Mouse (Mus musculus): ENCODE results near the gene Raf1.

Gene Raf1

DNA sequence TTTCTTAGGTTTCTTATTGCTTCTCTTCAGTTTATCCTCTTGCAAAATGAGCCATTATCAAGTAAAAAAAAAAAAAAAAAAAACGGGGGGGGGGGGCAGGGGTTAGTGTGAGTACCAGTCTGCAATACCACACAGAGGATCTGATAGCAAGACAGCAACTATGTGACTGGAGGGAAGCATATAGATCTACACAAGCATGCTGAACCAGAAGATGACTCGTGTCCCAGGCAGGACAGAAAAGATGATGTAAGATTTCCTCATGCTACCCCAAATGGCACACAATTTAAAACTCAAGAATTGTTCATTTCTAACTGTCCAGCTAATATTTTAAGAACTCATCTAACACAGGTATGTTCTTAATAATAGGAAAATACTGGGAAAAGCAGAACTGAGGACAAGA, 22.5 kb downstream of the Raf1 start:
- no peak for TF ChIP-seq GATA4 (IDR thresholded peaks at IDR 0.05; ENCODE audit: insufficient replicate concordance, low read length)

- TF ChIP-seq GATA4 (IDR thresholded peaks at IDR 0.05; ENCODE audit: insufficient replicate concordance, low read length), result no peak
These were observed 24.7 kb downstream of the Raf1 start for GRCm38 (mm10) chr6:115651719-115652118.

DNA sequence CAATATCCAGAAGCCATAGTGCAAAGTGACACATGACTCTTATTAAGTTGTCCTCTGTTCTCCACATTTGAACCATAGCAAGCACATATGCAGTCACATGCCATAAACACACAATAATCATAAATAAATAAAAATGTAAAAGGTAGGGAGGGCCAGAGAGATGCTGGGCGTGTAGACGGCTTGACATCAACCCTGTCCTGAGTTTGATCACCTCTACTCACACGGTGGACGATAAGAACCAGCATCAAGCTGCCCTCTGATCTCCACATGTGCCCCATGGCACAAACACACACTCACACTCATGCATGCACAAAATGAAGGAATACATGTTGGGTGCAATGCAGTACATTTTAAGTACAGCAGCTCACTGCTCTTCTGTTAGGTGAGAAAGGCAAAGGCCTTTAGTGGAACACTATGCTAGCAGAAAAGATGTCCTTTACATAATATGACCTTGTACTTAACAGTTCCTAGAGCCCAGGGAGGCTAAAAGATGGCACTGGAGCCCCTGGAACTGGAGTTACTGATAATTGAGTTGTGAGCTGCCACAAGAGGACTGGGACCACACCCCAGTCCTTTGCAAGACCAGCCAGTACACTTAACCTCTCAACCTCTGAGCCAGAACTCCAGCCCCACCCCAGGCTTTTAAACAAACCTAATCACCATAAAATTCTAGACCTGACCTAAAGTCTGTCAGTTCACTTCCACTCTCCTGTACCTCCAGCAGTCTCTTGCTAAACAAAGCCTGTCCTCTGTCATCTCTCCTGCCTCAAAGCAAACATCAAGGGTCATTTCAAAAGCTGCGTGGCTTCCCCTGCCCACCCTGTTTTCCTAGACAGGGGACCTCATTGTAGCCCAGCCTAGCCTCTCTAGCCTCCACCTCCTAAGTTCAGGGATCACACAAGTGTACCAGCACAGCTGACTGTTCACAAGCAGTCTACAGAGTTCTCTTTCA, 25.7 kb downstream of the Raf1 start:
- TF ChIP-seq GATA4 (IDR thresholded peaks at IDR 0.05; ENCODE audit: insufficient replicate concordance, low read length), result no peak

- no peak for TF ChIP-seq GATA4 (IDR thresholded peaks at IDR 0.05; ENCODE audit: insufficient replicate concordance, low read length)
These were observed 26.6 kb downstream of the Raf1 start for GRCm38 (mm10) chr6:115649792-115650365.

DNA sequence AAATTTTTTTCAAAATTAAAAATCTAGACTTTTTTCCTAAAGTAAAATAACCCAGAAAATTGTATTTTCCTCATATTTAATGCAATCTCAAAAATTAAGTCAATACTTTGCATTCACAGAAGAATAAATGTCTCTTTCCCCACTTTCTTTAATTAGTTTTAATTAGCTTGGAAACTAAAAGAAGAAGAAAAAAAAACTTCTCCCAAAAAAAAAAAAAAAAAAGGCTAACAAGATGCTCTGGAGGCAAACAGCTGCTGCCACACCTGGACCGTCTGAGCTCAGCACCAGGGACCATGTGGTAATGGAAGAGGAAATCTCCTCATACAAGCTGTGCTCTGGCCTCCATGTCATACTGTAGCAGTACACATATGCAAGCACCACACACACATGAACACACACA, 33.1 kb downstream of the Raf1 start:
- TF ChIP-seq GATA4 (IDR thresholded peaks at IDR 0.05; ENCODE audit: insufficient replicate concordance, low read length), result no peak

GRCm38 (mm10) chr6:115634015-115634414, 42.4 kb downstream of the Raf1 start:
- TF ChIP-seq GATA4 (IDR thresholded peaks at IDR 0.05; ENCODE audit: insufficient replicate concordance, low read length), result no peak

DNA sequence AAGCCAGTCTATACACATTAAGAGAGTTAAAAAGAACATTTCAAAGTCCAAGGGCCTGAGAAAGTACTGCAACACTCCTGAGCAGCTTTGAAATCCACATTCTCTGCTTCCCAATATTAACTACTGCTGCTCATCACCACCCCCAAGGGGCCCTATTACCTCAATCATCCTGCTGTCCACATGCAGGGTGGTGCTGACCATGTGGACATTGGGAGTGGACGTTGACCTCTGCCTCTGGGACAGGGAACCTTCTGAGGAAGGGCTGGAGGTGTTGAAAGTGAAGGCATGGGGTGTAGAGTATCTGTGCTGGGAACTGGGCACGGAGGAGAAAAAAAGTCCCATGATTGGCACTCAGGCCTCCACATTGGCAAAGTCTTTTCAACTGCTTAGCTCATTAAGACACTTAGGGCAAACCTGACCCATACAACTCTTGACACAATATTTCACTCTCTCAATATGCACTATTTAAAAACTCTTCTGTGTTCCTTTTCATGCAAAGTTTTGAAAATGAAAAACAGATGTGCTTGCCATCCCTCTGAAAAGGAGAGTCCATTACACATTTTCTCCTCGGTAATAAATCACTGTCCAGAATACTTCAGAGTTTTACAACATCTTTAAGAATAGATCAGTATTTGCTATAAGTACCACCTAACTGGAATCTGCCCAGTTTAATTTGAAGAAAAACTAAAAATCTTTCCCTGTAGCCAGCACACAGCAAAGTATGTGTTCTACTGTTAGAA, 45.2 kb downstream of the Raf1 start:
- TF ChIP-seq GATA4 (IDR thresholded peaks at IDR 0.05; ENCODE audit: insufficient replicate concordance, low read length), result no peak

DNA sequence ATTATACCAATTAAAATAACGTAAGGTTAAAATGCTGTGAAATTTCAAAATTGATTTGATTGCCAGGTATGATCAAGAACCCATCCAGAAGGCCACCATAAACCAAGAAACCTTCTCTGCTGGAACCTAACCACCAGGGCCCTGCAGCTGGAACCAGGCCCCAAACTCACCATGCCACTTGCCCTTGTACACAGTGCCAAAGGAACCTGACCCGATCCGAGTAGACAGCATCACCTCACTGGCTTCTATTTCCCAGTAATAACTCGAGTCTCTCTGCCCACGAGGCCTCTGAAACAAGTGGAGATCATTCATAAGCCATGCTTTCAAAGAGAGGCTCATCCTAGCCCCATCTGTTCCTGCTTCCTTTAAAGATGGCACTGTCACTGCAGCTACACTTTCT, 50.3 kb downstream of the Raf1 start:
- TF ChIP-seq GATA4 (IDR thresholded peaks at IDR 0.05; ENCODE audit: insufficient replicate concordance, low read length), result no peak

DNA sequence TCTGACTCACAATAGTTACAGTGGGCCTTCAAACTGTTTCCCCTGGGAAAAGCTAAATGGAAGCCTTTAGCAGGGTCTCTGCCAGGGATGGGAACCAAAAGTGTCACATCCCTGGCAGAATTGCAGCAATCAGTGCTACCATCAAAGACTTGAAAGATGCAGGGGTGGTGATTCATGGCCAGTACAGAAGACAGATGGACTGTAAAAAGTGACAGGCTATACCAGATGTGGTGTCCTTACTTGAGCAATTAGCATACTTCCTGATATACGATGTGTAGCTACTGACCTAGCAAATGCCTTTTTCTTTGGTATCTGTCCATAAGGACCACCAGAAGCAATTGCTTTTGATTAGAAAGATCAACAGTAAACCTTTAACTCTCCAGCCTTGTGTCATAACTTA, 55.5 kb downstream of the Raf1 start:
- TF ChIP-seq GATA4 (IDR thresholded peaks at IDR 0.05; ENCODE audit: insufficient replicate concordance, low read length), result no peak

- TF ChIP-seq GATA4 (IDR thresholded peaks at IDR 0.05; ENCODE audit: insufficient replicate concordance, low read length), result no peak
These were observed 56.6 kb downstream of the Raf1 start for GRCm38 (mm10) chr6:115619818-115620217.

GRCm38 (mm10) chr6:115615983-115616382, 60.5 kb downstream of the Raf1 start:
- TF ChIP-seq GATA4 (IDR thresholded peaks at IDR 0.05; ENCODE audit: insufficient replicate concordance, low read length), result no peak

- TF ChIP-seq GATA4 (IDR thresholded peaks at IDR 0.05; ENCODE audit: insufficient replicate concordance, low read length), result no peak
These were observed 62.6 kb downstream of the Raf1 start for GRCm38 (mm10) chr6:115613793-115614192.

DNA sequence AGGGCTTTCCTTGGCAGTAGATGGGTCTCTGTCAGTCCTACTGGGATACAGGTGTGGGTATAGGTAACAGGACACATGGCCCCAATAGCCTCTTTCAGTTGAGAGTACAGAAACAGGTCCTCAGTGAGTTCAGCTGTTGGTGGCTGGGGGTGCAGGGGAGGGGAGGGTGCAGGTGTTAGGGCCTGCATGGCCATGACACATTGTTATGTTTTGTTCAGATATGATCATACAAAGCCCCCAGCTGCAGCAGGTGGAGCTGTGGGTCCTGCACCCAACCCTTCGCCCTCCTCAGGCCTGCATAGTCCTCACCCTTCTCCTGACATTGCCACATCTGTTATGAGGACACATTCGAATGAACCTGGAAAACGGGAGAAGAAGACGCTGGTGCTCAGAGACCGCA, 66.1 kb downstream of the Raf1 start:
- no peak for TF ChIP-seq GATA4 (IDR thresholded peaks at IDR 0.05; ENCODE audit: insufficient replicate concordance, low read length)

DNA sequence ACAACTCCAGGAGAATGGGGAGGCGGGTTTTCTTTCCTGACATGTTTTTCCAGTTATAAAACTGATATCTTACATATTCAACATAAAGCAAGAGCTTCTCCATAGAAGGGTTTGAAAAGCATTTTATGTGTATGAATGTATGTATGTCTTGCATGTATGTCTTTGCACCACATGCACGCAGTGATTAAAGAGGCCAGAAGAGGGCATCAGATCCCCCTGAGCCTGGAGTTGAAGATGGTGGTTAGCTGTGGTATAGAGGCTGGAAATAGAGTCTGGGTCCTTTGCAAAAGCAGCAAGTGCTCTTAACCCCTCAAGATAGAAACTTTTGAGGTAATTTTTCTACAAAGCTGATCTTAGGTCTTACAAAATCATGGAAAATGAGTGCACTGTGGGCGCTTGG, 67.3 kb downstream of the Raf1 start:
- TF ChIP-seq GATA4 (IDR thresholded peaks at IDR 0.05; ENCODE audit: insufficient replicate concordance, low read length), result no peak

GRCm38 (mm10) chr6:115607429-115607828, 69.0 kb downstream of the Raf1 start:
- no peak for TF ChIP-seq GATA4 (IDR thresholded peaks at IDR 0.05; ENCODE audit: insufficient replicate concordance, low read length)

DNA sequence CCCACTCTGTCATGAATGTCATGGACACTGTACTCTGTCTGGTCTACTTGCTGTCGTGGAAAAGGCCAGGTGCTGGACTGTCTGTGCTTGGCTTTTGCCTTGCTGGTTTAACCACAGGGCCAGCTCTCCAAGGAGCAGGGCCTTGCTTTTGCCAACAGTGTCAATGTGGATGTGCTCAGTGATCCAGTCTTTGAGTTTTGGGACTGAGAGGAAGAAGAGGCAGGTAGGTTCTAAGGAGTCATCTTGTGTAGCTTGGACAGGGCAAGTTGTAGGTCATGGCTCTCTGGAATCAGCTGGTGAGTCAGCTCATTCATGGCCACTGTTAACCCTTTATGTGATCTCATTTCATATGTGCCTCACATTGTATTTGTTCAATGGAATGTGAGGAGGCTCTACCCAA, 70.0 kb downstream of the Raf1 start:
- TF ChIP-seq GATA4 (IDR thresholded peaks at IDR 0.05; ENCODE audit: insufficient replicate concordance, low read length), result no peak

All from liver, adult (tissue).